Mouse (Mus musculus): Measurements from ENCODE around the gene Fam208a.

The Fam208a gene

GRCm38 (mm10) chr14:27420816-27421215 lies 7.8 kb upstream of the Fam208a start:
- no peak for DNase-seq (ENCODE audit: low spot score in 2 of 2)

- no peak for DNase-seq (ENCODE audit: low spot score in 2 of 2)
These were observed 6.3 kb upstream of the Fam208a start for GRCm38 (mm10) chr14:27422301-27422700.

GRCm38 (mm10) chr14:27428973-27429711 lies 508 bp downstream of the Fam208a start:
- peak; percentile 83 for DNase-seq (ENCODE audit: low spot score in 2 of 2)

- no peak for DNase-seq (ENCODE audit: low spot score in 2 of 2)
These were observed 1.6 kb downstream of the Fam208a start for GRCm38 (mm10) chr14:27430280-27430679.

- DNase-seq (ENCODE audit: low spot score in 2 of 2), result no peak
These were observed 3.4 kb downstream of the Fam208a start for GRCm38 (mm10) chr14:27432064-27432463.

GRCm38 (mm10) chr14:27436116-27436515 lies 7.5 kb downstream of the Fam208a start:
- DNase-seq (ENCODE audit: low spot score in 2 of 2), result no peak

- DNase-seq (ENCODE audit: low spot score in 2 of 2), result no peak
These were observed 8.2 kb downstream of the Fam208a start for GRCm38 (mm10) chr14:27436826-27437225.

GRCm38 (mm10) chr14:27440921-27441320 lies 12.3 kb downstream of the Fam208a start:
- DNase-seq (ENCODE audit: low spot score in 2 of 2), result no peak

GRCm38 (mm10) chr14:27444851-27445281 lies 16.2 kb downstream of the Fam208a start:
- no peak for DNase-seq (ENCODE audit: low spot score in 2 of 2)

GRCm38 (mm10) chr14:27446963-27447362 lies 18.3 kb downstream of the Fam208a start:
- no peak for DNase-seq (ENCODE audit: low spot score in 2 of 2)

GRCm38 (mm10) chr14:27491399-27491798 lies 62.8 kb downstream of the Fam208a start:
- DNase-seq (ENCODE audit: low spot score in 2 of 2), result no peak

- DNase-seq (ENCODE audit: low spot score in 2 of 2), result no peak
These were observed 64.9 kb downstream of the Fam208a start for GRCm38 (mm10) chr14:27493516-27493915.

GRCm38 (mm10) chr14:27501096-27501495 lies 72.5 kb downstream of the Fam208a start:
- no peak for DNase-seq (ENCODE audit: low spot score in 2 of 2)

- DNase-seq (ENCODE audit: low spot score in 2 of 2), result peak; percentile 92 to 95
These were observed 79.4 kb downstream of the Fam208a start, which contains the start of gene Ccdc66 for GRCm38 (mm10) chr14:27507894-27508643. Gene Ccdc66 (minus strand): TSS chr14:27508460.

GRCm38 (mm10) chr14:27508644-27509301 lies 80.1 kb downstream of the Fam208a start:
- DNase-seq (ENCODE audit: low spot score in 2 of 2), result no peak

GRCm38 (mm10) chr14:27524541-27524940 lies 95.9 kb downstream of the Fam208a start:
- DNase-seq (ENCODE audit: low spot score in 2 of 2), result no peak
